Mouse (Mus musculus) olfactory bulb, adult 2 months (tissue): ENCODE data around the gene Slc10a6.

Experiments used
- CTCF ChIP-seq: fragments of 200-500 bp; IDR thresholded peaks from 2 replicates; pipeline ENCODE4 v1.5.1; 2012; ENCODE audit warnings: low read depth, mild to moderate bottlenecking, low read length, moderate library complexity; ENCODE audit not compliant: insufficient read depth
- POLR2A ChIP-seq: fragments of 200-500 bp; IDR thresholded peaks from 2 replicates; pipeline ENCODE4 v1.6.1; 2012; ENCODE audit warnings: mild to moderate bottlenecking, low read depth, low read length, moderate library complexity; ENCODE audit not compliant: insufficient read depth

- TF ChIP-seq CTCF (no peak), POLR2A (no peak)
These were observed 4.4 kb downstream of the Slc10a6 start for GRCm38 (mm10) chr5:103624831-103625230.
